12 mouse cellular contexts compared by ENCODE assay signal in the genomic region with DNA sequence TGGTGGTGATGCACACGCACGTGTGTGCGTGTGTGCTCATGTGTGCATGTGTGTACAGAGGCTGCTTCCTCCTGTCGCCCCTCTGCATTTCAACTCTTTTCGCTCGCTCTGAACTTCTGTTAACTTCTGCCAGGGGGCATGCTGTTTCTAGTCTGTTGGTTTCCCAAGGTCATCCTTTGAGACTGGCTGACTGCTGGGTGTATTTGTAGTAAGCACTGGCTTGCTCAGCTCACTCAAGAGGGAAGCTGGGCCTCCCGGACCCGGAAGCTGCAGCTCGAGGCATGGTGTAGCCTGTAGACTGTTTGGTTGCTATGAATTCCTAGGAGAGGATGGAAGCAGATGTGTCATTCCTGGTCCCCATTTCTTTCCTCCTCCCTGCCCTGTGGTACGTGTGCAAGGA. TPM values are rescaled to one million over a fixed set of nuclear protein-coding genes. Genes with fewer than 3 reads are reported as not detected.
"Had no signal": no experiment of that assay in that cellular context is flagged by ENCODE, and none has a peak within 500 bp of the region (broad histone marks: within the 10 kb centered on the region; RNA-seq: fewer than 3 reads in every experiment).

No protein-coding gene starts in this region.

- H3K9ac ChIP-seq: limb, embryonic 13.5 days; liver, embryonic 14.5 days; midbrain, embryonic 12.5 days; neural tube, embryonic 13.5 days had no signal

- H3K27me3 ChIP-seq: limb, embryonic 13.5 days had no signal

- H3K36me3 ChIP-seq: limb, embryonic 13.5 days; midbrain, embryonic 12.5 days; neural tube, embryonic 13.5 days had no signal

- H3K27ac ChIP-seq: kidney, postnatal 0 days; limb, embryonic 13.5 days; liver, embryonic 14.5 days; midbrain, embryonic 12.5 days; neural tube, embryonic 13.5 days had no signal

- H3K9me3 ChIP-seq: limb, embryonic 13.5 days; midbrain, embryonic 12.5 days; neural tube, embryonic 13.5 days had no signal

- H3K4me3 ChIP-seq: limb, embryonic 13.5 days; midbrain, embryonic 12.5 days; neural tube, embryonic 13.5 days had no signal

- H3K4me2 ChIP-seq: limb, embryonic 13.5 days; midbrain, embryonic 12.5 days; neural tube, embryonic 13.5 days had no signal

- DNase-seq: left cerebral cortex, postnatal 4 days; lung, adult 18-20 months; right cerebral cortex, adult 18-20 months; right cerebral cortex, postnatal 25 days; thymus, postnatal 36 days had no signal

- ATAC-seq: midbrain, embryonic 16.5 days had no signal

RNA-seq across cellular contexts. Expression of a gene that starts 57.9 kb away (rescaled TPM):
- total RNA-seq: megakaryocyte-erythroid progenitor cell, adult 5-6 weeks had no signal
